Mouse (Mus musculus): ENCODE data around the gene Sh3bp5l. TPM values are rescaled to one million over a fixed set of nuclear protein-coding genes. Genes with fewer than 3 reads are reported as not detected.
"Not testable (repeated sequence)": the region's sequence is repeated elsewhere in the genome, so short reads cannot be mapped to it uniquely, and the experiment has no call there.

The Sh3bp5l gene
- polyA plus RNA-seq, 1 experiment = 33.6 TPM

- Histone ChIP-seq H3K4me1 (ENCODE audit: control insufficient read depth, insufficient read depth, low read length) (no peaks in the 10 kb centered on the region), H3K36me3 (ENCODE audit: control insufficient read depth, insufficient read depth, low read length, poor library complexity, severe bottlenecking) (no peaks in the 10 kb centered on the region), H3K27me3 (ENCODE audit: control insufficient read depth, insufficient read depth, low read length, poor library complexity, severe bottlenecking) (no peaks in the 10 kb centered on the region), H3K4me3 (ENCODE audit: low read depth, low read length) (no peak overlapping the region), H3K27ac (ENCODE audit: insufficient read depth, low read length) (no peak overlapping the region), H3K9ac (ENCODE audit: low read depth, poor library complexity, severe bottlenecking) (no peak overlapping the region), H3K9me3 (replicated peaks; ENCODE audit: control insufficient read depth, insufficient read depth, low read length, poor library complexity, severe bottlenecking) (no peaks in the 10 kb centered on the region)
- TF ChIP-seq CTCF (IDR thresholded peaks at IDR 0.05; ENCODE audit: low read depth, low read length) (no peak), EP300 (IDR thresholded peaks at IDR 0.05; ENCODE audit: insufficient read depth, low read depth, low read length) (no peak), POLR2A (IDR thresholded peaks at IDR 0.05; ENCODE audit: insufficient read depth, low read length) (no peak)
Observed at GRCm38 (mm10) chr11:58354927-58355326, 24.4 kb downstream of the Sh3bp5l start.

- Histone ChIP-seq H3K4me1 (ENCODE audit: control insufficient read depth, insufficient read depth, low read length) (no peaks in the 10 kb centered on the region), H3K4me3 (ENCODE audit: low read depth, low read length) (no peak overlapping the region), H3K9ac (ENCODE audit: low read depth, poor library complexity, severe bottlenecking) (no peak overlapping the region), H3K36me3 (ENCODE audit: control insufficient read depth, insufficient read depth, low read length, poor library complexity, severe bottlenecking) (no peaks in the 10 kb centered on the region), H3K27ac (ENCODE audit: insufficient read depth, low read length) (no peak overlapping the region), H3K9me3 (replicated peaks; ENCODE audit: control insufficient read depth, insufficient read depth, low read length, poor library complexity, severe bottlenecking) (no peaks in the 10 kb centered on the region), H3K27me3 (ENCODE audit: control insufficient read depth, insufficient read depth, low read length, poor library complexity, severe bottlenecking) (no peaks in the 10 kb centered on the region)
- TF ChIP-seq CTCF (IDR thresholded peaks at IDR 0.05; ENCODE audit: low read depth, low read length) (no peak), POLR2A (IDR thresholded peaks at IDR 0.05; ENCODE audit: insufficient read depth, low read length) (no peak), EP300 (IDR thresholded peaks at IDR 0.05; ENCODE audit: insufficient read depth, low read depth, low read length) (no peak)
Observed at GRCm38 (mm10) chr11:58357042-58357441, 26.5 kb downstream of the Sh3bp5l start.

GRCm38 (mm10) chr11:58357844-58358534, 27.5 kb downstream of the Sh3bp5l start:
- H3K9me3 ChIP-seq (replicated peaks; ENCODE audit: control insufficient read depth, insufficient read depth, low read length, poor library complexity, severe bottlenecking) = no peaks in the 10 kb centered on the region
- H3K4me1 ChIP-seq (ENCODE audit: control insufficient read depth, insufficient read depth, low read length) = no peaks in the 10 kb centered on the region
- no peak overlapping the region for H3K4me3 ChIP-seq (ENCODE audit: low read depth, low read length)
- no peak overlapping the region for H3K27ac ChIP-seq (ENCODE audit: insufficient read depth, low read length)
- H3K36me3 ChIP-seq (ENCODE audit: control insufficient read depth, insufficient read depth, low read length, poor library complexity, severe bottlenecking) = no peaks in the 10 kb centered on the region
- H3K27me3 ChIP-seq (ENCODE audit: control insufficient read depth, insufficient read depth, low read length, poor library complexity, severe bottlenecking) = no peaks in the 10 kb centered on the region
- TF ChIP-seq CTCF (IDR thresholded peaks at IDR 0.05; ENCODE audit: low read depth, low read length) (no peak), EP300 (IDR thresholded peaks at IDR 0.05; ENCODE audit: insufficient read depth, low read depth, low read length) (no peak), POLR2A (IDR thresholded peaks at IDR 0.05; ENCODE audit: insufficient read depth, low read length) (no peak)
- no peak overlapping the region for H3K9ac ChIP-seq (ENCODE audit: low read depth, poor library complexity, severe bottlenecking)

- not testable (repeated sequence) for H3K9ac ChIP-seq (ENCODE audit: low read depth, poor library complexity, severe bottlenecking); H3K27ac ChIP-seq (ENCODE audit: insufficient read depth, low read length); H3K4me3 ChIP-seq (ENCODE audit: low read depth, low read length); H3K4me1 ChIP-seq (ENCODE audit: control insufficient read depth, insufficient read depth, low read length); H3K9me3 ChIP-seq (replicated peaks; ENCODE audit: control insufficient read depth, insufficient read depth, low read length, poor library complexity, severe bottlenecking); H3K27me3 ChIP-seq (ENCODE audit: control insufficient read depth, insufficient read depth, low read length, poor library complexity, severe bottlenecking); H3K36me3 ChIP-seq (ENCODE audit: control insufficient read depth, insufficient read depth, low read length, poor library complexity, severe bottlenecking)
Observed at GRCm38 (mm10) chr11:58362562-58362961, 32.0 kb downstream of the Sh3bp5l start.

- Histone ChIP-seq H3K9ac (ENCODE audit: low read depth, poor library complexity, severe bottlenecking) (no peak overlapping the region), H3K27me3 (ENCODE audit: control insufficient read depth, insufficient read depth, low read length, poor library complexity, severe bottlenecking) (no peaks in the 10 kb centered on the region), H3K36me3 (ENCODE audit: control insufficient read depth, insufficient read depth, low read length, poor library complexity, severe bottlenecking) (no peaks in the 10 kb centered on the region), H3K27ac (ENCODE audit: insufficient read depth, low read length) (no peak overlapping the region), H3K4me1 (ENCODE audit: control insufficient read depth, insufficient read depth, low read length) (no peaks in the 10 kb centered on the region), H3K9me3 (replicated peaks; ENCODE audit: control insufficient read depth, insufficient read depth, low read length, poor library complexity, severe bottlenecking) (no peaks in the 10 kb centered on the region), H3K4me3 (ENCODE audit: low read depth, low read length) (no peak overlapping the region)
- TF ChIP-seq CTCF (IDR thresholded peaks at IDR 0.05; ENCODE audit: low read depth, low read length) = no peak
- no peak for TF ChIP-seq POLR2A (IDR thresholded peaks at IDR 0.05; ENCODE audit: insufficient read depth, low read length)
- no peak for TF ChIP-seq EP300 (IDR thresholded peaks at IDR 0.05; ENCODE audit: insufficient read depth, low read depth, low read length)
Observed at GRCm38 (mm10) chr11:58364454-58364853, 33.9 kb downstream of the Sh3bp5l start.

GRCm38 (mm10) chr11:58366191-58366590, 35.7 kb downstream of the Sh3bp5l start:
- H3K4me1 ChIP-seq (ENCODE audit: control insufficient read depth, insufficient read depth, low read length); H3K9me3 ChIP-seq (replicated peaks; ENCODE audit: control insufficient read depth, insufficient read depth, low read length, poor library complexity, severe bottlenecking); H3K27ac ChIP-seq (ENCODE audit: insufficient read depth, low read length); H3K36me3 ChIP-seq (ENCODE audit: control insufficient read depth, insufficient read depth, low read length, poor library complexity, severe bottlenecking); H3K9ac ChIP-seq (ENCODE audit: low read depth, poor library complexity, severe bottlenecking); H3K4me3 ChIP-seq (ENCODE audit: low read depth, low read length); H3K27me3 ChIP-seq (ENCODE audit: control insufficient read depth, insufficient read depth, low read length, poor library complexity, severe bottlenecking): not testable (repeated sequence)

Data from ES-Bruce4 (cell line).